Mouse (Mus musculus) naive thymus-derived CD4-positive, alpha-beta T cell, adult 2 months (primary cell): ENCODE measurements around the gene Usp19.

Experiments
- DNase-seq: peaks from one replicate; pipeline ENCODE4 v3.0.0-alpha.2; 2011; ENCODE audit warnings: low read depth

The Usp19 gene

DNA sequence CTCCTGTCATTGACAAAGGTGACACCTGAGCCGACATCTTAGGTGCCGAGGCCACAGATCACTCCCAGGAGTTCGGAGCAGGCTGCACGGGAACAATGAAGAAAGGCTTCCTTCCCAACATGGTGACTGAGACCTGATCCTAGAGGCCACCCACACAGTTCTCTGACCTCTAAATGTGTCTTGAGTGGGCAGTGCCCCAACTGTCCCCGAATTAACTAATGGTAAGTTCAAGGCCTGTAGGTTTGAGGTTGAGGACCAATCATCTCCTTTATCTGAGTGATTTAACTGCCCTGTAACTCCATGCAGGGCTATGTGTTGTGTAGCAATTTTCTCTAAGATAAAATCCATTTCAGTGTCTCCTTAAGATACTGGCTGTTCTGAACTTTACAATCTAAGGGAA, 21.0 kb upstream of the Usp19 start:
- DNase-seq, result no peak

- DNase-seq, result no peak
These were observed 20.6 kb upstream of the Usp19 start for GRCm38 (mm10) chr9:108469845-108470244.

DNA sequence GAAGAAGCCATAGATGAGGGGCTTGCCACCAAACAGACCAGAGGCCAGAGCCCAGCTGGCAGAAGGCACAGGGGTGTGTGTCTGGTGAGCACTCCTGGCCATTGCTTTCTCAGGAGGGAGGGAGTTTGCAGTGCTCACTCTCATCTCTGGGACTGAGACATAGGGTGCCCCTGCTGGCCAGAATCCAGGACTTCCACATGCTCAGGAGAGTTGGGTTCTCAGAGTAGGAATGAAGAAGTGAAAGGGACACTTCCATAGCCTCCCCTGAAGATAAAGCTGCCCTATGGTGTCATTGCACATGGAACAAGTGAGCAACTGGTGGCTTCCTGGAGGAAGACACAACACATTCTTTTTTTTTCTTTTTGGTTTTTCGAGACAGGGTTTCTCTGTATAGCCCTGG, 15.9 kb upstream of the Usp19 start:
- no peak for DNase-seq

DNA sequence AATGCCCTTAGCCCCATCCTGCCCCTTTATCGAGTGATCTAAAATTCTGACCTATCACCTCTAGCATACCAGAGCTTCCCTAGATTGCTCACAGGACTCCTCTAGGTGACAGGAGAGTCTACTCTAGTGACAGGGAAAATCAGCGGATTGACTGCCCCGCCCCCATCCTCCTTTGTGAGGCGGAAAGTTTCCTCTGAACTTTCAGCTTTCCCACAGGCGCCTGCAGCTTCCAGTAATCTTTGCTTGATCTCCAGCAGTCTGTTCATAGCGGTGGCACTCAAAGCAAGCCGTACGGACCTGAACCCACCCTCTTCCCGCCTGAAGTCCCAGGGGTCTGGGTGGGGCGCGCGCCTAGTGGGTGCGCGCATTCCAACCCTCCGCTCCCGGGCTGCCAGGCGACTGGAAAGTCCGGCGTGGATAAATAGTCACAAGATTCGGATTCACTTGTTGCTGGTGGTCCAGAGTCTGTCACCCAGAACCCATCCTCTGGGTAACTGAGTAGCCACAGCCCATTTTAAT, 11.7 kb upstream of the Usp19 start:
- DNase-seq, result no peak

DNA sequence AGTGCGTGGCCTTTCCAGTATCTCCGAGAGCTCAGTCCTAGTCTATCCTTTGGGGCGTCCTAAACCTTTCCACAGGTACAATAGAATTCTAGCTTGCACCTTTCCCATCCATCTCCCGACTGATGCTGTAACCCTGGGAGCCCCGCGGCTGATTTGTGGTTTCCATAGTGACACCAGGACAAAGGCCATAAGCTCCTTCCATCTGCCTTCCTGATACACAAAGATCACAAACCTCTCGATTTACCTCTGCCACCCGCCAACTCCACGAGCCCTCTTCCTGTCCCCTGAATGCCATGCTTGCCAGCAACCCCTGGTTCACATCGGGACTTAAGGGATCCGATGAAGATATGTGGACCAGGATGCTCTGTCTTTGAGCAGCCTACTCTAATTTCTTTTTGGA, 11.2 kb upstream of the Usp19 start:
- DNase-seq, result no peak

DNA sequence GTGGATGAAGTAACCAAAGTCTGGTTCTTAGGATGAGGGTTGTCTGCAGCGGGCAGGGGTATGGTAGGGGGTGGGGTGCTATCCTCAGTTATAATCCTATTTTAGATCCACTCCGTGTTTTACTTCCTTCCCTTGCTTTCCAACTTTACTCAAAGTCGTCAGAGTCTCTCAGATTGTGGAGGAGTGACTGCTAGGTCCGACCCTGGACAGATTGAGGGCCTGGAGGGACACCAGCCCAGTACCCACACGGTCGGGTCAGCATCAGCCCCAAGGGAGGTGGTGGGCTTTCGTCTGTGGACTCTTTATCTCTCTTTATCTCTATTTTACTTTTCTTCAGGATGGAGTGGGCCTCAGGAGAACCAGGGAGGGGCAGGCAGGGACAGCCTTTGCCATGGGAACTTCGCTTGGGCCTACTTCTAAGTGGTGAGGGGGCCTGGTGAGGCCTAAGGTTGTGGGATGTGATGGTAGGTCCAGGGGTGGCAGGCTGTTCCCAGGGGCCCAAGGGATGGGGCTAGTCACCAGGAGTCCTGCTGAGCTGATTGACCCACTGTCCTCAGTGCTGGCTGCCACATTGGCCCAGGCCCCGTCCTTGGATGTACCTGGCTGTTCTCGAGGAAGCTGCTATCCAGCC, 10.6 kb upstream of the Usp19 start, which contains the start of gene Lamb2:
Gene Lamb2 (plus strand): TSS at position 16 of the 631 bp plus-strand sequence.
- no peak for DNase-seq

GRCm38 (mm10) chr9:108480813-108481519, 9.4 kb upstream of the Usp19 start:
- no peak for DNase-seq

GRCm38 (mm10) chr9:108481520-108482210, 8.7 kb upstream of the Usp19 start:
- DNase-seq, result no peak

- no peak for DNase-seq
These were observed 7.2 kb upstream of the Usp19 start for GRCm38 (mm10) chr9:108483051-108483790.

- no peak for DNase-seq
These were observed 6.4 kb upstream of the Usp19 start for GRCm38 (mm10) chr9:108484021-108484420.

DNA sequence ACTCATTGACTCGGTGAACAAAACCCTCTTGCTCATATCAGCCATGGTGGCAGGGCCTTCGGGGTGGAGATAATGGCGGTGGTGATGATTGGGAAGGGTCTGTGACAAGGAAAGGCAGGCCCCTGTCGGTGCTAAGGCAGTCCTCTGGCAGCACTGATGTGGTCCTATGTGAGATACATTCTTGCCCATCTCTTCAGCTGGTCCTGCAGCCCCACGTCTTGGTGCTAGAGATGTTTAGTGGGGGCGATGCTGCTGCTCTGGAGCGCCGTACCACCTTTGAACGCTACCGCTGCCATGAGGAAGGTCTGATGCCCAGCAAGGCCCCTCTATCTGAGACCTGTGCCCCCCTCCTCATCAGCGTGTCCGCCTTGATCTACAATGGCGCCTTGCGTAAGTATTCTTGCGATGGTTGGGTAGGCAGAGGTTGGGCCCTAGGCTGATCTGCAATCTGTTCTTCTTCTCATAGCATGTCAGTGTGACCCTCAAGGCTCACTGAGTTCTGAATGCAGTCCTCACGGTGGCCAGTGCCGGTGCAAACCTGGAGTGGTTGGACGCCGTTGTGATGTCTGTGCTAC, 5.0 kb upstream of the Usp19 start:
- DNase-seq, result no peak

GRCm38 (mm10) chr9:108486973-108487530, 3.4 kb upstream of the Usp19 start:
- DNase-seq, result no peak

GRCm38 (mm10) chr9:108488403-108488802, 2.0 kb upstream of the Usp19 start:
- no peak for DNase-seq

DNA sequence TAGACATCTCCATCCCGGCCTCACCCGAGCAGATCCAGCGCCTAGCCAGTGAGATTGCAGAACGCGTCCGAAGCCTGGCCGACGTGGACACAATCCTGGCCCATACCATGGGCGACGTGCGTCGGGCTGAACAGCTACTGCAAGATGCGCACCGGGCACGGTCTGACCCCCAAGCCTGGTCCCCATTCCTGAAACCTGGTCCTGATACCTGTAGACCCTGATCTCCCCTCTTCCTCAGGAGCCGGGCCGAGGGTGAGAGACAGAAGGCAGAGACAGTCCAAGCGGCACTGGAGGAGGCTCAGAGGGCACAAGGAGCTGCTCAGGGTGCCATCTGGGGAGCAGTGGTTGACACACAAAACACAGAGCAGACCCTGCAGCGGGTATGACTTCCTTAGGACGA, 1.2 kb upstream of the Usp19 start:
- no peak for DNase-seq

DNA sequence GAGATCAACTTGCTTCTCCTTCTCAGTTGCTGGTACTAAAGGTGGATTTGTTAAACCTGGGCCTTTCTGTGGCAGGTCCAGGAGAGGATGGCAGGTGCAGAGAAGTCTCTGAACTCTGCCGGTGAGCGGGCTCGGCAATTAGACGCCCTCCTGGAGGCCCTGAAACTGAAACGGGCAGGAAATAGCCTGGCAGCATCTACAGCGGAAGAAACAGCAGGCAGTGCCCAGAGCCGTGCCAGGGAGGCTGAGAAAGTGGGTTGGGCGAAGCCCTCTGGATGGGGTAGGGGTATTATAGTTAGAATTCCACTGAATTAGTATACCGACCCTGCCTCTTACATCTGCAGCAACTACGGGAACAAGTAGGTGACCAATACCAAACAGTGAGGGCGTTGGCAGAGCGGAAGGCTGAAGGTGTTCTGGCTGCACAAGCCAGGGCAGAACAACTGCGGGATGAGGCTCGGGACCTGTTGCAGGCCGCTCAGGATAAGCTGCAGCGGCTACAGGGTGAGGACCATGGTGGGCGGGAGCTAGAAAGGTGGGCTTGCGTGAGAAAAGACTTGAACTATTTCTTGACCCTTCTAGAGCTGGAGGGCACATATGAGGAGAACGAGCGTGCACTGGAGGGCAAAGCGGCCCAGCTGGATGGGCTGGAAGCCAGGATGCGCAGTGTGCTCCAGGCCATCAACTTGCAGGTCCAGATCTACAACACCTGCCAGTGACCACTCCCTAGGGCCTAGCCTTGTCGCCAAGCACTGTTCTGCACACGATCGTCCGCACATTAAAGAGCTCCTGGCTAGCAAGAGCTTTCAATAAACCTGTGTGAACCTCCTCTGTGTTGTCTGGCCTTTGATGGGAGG, 472 bp upstream of the Usp19 start:
- DNase-seq, result peak; percentile 56

- no peak for DNase-seq
These were observed 831 bp downstream of the Usp19 start for GRCm38 (mm10) chr9:108491286-108491580.

DNA sequence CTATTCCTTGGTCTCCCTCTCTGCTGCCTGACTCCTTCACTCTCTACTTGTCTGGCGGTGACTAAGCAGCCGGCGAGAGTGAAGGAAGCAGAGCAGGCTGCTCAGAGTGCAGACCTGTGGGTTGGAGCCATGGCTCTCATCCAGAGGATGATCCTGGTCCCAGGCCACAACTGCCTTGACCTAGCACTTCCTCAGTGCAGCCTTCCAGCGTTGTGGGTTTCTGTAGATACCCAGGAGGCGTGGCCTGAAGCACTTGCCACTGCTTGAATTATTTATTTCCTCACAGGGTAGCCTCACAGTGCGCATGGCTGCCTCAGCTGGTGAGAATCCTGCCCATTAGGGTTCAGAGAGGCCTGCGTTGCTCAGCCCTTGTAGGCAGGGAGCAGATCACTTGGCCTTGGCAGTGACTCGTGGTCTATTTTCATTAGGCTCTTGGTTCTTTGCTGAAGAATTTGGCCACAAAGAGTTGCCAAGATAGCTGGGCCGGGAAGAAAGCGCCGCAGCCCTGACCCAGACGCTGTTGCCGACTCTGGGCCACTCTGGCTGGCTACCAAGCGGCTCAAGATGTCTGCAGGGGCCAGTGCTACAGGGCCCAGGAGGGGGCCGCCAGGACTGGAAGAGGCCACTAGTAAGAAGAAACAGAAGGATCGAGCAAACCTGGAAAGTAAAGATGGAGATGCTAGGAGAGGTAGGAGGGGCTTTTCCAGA, 1.8 kb downstream of the Usp19 start:
- DNase-seq, result no peak

DNA sequence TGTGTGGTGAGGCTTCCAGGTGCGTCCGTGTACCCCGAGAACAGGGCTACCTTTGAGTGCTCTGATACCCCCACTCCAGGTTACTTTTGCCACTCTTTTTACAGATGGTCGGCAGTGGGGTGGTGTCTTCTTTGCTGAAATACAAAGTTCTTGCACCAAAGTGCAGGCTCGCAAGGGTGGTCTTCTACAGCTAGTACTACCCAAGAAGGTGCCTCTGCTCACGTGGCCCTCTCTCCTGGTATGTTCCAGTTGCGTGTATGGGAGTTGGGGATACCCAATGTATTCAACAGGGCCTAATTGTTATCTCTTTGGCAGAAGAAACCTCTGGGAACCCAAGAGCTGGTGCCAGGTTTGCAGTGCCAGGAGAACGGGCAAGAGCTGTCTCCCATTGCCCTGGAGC, 2.8 kb downstream of the Usp19 start:
- no peak for DNase-seq

GRCm38 (mm10) chr9:108494146-108494825, 3.9 kb downstream of the Usp19 start:
- DNase-seq, result no peak

- DNase-seq, result no peak
These were observed 4.5 kb downstream of the Usp19 start for GRCm38 (mm10) chr9:108494905-108495304.
